8 mouse cellular contexts compared by ENCODE assay signal in genomic region chr7:12779782-12780150, GRCm38 (mm10). TPM values are rescaled to one million over a fixed set of nuclear protein-coding genes. Genes with fewer than 3 reads are reported as not detected.
DNase-seq lines count a peak whose midpoint lies in the region; ATAC-seq and TF ChIP-seq lines count a peak whose summit lies in the region.

No protein-coding gene starts in this region.

- no peak for TF ChIP-seq CTCF in layer of hippocampus, adult 2 months (conservative IDR thresholded peaks at IDR 0.05)
- TF ChIP-seq CTCF in midbrain, postnatal 0 days (IDR thresholded peaks at IDR 0.05), result no peak

- peaks cover 6% of the 10 kb centered on the region; the same call in 1 of the 2 replicates for H3K36me3 ChIP-seq in embryonic facial prominence, embryonic 14.5 days (ENCODE audit: control insufficient read depth, insufficient read depth, low read length)
- H3K36me3 ChIP-seq in intestine, embryonic 14.5 days (ENCODE audit: control insufficient read depth, insufficient read depth, low read length), result peaks cover 1% of the 10 kb centered on the region; the same call in 1 of the 2 replicates
- peaks cover 8% of the 10 kb centered on the region for H3K36me3 ChIP-seq in midbrain, postnatal 0 days (ENCODE audit: insufficient read depth, low read length)

- H3K9me3 ChIP-seq in embryonic facial prominence, embryonic 14.5 days (ENCODE audit: control insufficient read depth, low read length), result no peaks in the 10 kb centered on the region
- H3K9me3 ChIP-seq in intestine, embryonic 14.5 days (ENCODE audit: control insufficient read depth, low read length), result no peaks in the 10 kb centered on the region
- H3K9me3 ChIP-seq in midbrain, postnatal 0 days (ENCODE audit: low read length), result peaks cover 5% of the 10 kb centered on the region; the same call in 1 of the 2 replicates

- no peak overlapping the region for H3K27ac ChIP-seq in layer of hippocampus, adult 2 months
- H3K27ac ChIP-seq in embryonic facial prominence, embryonic 14.5 days (replicated peaks; ENCODE audit: low read depth, low read length), result no peak overlapping the region
- no peak overlapping the region for H3K27ac ChIP-seq in intestine, embryonic 14.5 days (ENCODE audit: low read depth)
- H3K27ac ChIP-seq in midbrain, postnatal 0 days (ENCODE audit: low read depth, low read length), result peak overlapping the region; percentile 88; the same call in 1 of the 2 replicates

- no peaks in the 10 kb centered on the region for H3K4me1 ChIP-seq in embryonic facial prominence, embryonic 14.5 days (ENCODE audit: control insufficient read depth, insufficient read depth, low read length)
- H3K4me1 ChIP-seq in intestine, embryonic 14.5 days (replicated peaks; ENCODE audit: control insufficient read depth, insufficient read depth, low read length), result peaks cover 4% of the 10 kb centered on the region; the same call in 1 of the 2 replicates
- peaks cover 5% of the 10 kb centered on the region for H3K4me1 ChIP-seq in midbrain, postnatal 0 days (ENCODE audit: insufficient read depth, low read length)

- peak overlapping the region; percentile 88 for H3K9ac ChIP-seq in embryonic facial prominence, embryonic 14.5 days (ENCODE audit: low read depth, low read length)
- peak overlapping the region; percentile 56 for H3K9ac ChIP-seq in intestine, embryonic 14.5 days (ENCODE audit: low read length)
- H3K9ac ChIP-seq in midbrain, postnatal 0 days (replicated peaks; ENCODE audit: low read length, poor library complexity, severe bottlenecking), result peak overlapping the region; percentile 88

- no peaks in the 10 kb centered on the region for H3K27me3 ChIP-seq in embryonic facial prominence, embryonic 14.5 days (replicated peaks; ENCODE audit: control insufficient read depth, insufficient read depth, low read length)
- H3K27me3 ChIP-seq in intestine, embryonic 14.5 days (replicated peaks; ENCODE audit: control insufficient read depth, insufficient read depth, low read length), result no peaks in the 10 kb centered on the region
- no peaks in the 10 kb centered on the region for H3K27me3 ChIP-seq in midbrain, postnatal 0 days (ENCODE audit: insufficient read depth, low read length)

- ATAC-seq in embryonic facial prominence, embryonic 14.5 days (ENCODE audit: low read depth), result no peak
- no peak for ATAC-seq in intestine, embryonic 14.5 days (replicated peaks; ENCODE audit: low FRiP score, low TSS enrichment, low read depth)
- no peak for ATAC-seq in midbrain, postnatal 0 days (ENCODE audit: low FRiP score)

- H3K4me3 ChIP-seq in layer of hippocampus, adult 2 months, result peak overlapping the region; percentile 79
- H3K4me3 ChIP-seq in embryonic facial prominence, embryonic 14.5 days (ENCODE audit: low read depth, low read length), result peak overlapping the region; percentile 77
- H3K4me3 ChIP-seq in intestine, embryonic 14.5 days (ENCODE audit: low read depth, low read length), result peak overlapping the region; percentile 51
- H3K4me3 ChIP-seq in midbrain, postnatal 0 days (ENCODE audit: low read depth, low read length), result peak overlapping the region; percentile 67

- H3K4me2 ChIP-seq in embryonic facial prominence, embryonic 14.5 days (ENCODE audit: low read depth, low read length), result peak overlapping the region; percentile 98
- H3K4me2 ChIP-seq in intestine, embryonic 14.5 days (ENCODE audit: low read length), result peak overlapping the region; percentile 90
- H3K4me2 ChIP-seq in midbrain, postnatal 0 days (ENCODE audit: low read depth, low read length, poor library complexity, severe bottlenecking), result peak overlapping the region; percentile 90

- no peak for DNase-seq in layer of hippocampus, adult 2 months (ENCODE audit: low spot score in 2 of 2)
- DNase-seq in layer of hippocampus, adult 9-10 months (ENCODE audit: low spot score), result no peak
- no peak for DNase-seq in embryonic facial prominence, embryonic 14.5 days (ENCODE audit: low spot score)
- no peak for DNase-seq in intestine, embryonic 14.5 days (ENCODE audit: low spot score)
- DNase-seq in midbrain, postnatal 0 days (ENCODE audit: low spot score), result no peak
- DNase-seq in c-Kit-positive CD71-positive TER-119-positive erythroid progenitor cells, embryonic 14.5 days (ENCODE audit: low spot score), result no peak
- DNase-seq in right cerebral cortex, postnatal 14 days, result no peak
- no peak for DNase-seq in adrenal gland, adult 18-20 months (ENCODE audit: low spot score in 2 of 2)

- WGBS in embryonic facial prominence, embryonic 14.5 days, result 21% methylated on average over 10 of the region's 10 CpGs
- WGBS in intestine, embryonic 14.5 days, result 20% methylated on average over 10 of the region's 10 CpGs
- WGBS in midbrain, postnatal 0 days, result 20% methylated on average over 10 of the region's 10 CpGs

RNA-seq across cellular contexts. Expression of gene Zscan18, which starts 23.7 kb away (rescaled TPM):
- 10 to 100 TPM; 24.8 to 25.0 TPM for total RNA-seq in layer of hippocampus, adult 2 months (2021)
- polyA plus RNA-seq in embryonic facial prominence, embryonic 14.5 days (2014; fragmentation: Nextera tagmentation; extraction: Ambion mirVana), result 10.1 and 11.3 TPM in 2 replicates
- 7.6 and 8.4 TPM in 2 replicates for polyA plus RNA-seq in intestine, embryonic 14.5 days (2014; fragmentation: Nextera tagmentation; extraction: Ambion mirVana)
- total RNA-seq in midbrain, postnatal 0 days (2014; rRNA removed), result 19.2 and 34.3 TPM in 2 replicates
- 25.5 and 27.0 TPM in 2 replicates for polyA plus RNA-seq in midbrain, postnatal 0 days (2015; fragmentation: Nextera tagmentation; extraction: Ambion mirVana)
- 1 to 10 TPM; 2.4 to 3.1 TPM for total RNA-seq in adrenal gland, adult 18-20 months (2021)

RNA-seq across cellular contexts. Expression of gene Zfp329, which starts 38.9 kb away (rescaled TPM):
- 10 to 100 TPM; 23.2 to 23.6 TPM for total RNA-seq in layer of hippocampus, adult 2 months (2021)
- polyA plus RNA-seq in embryonic facial prominence, embryonic 14.5 days (2014; fragmentation: Nextera tagmentation; extraction: Ambion mirVana), result 10.8 and 11.9 TPM in 2 replicates
- 15.1 and 16.2 TPM in 2 replicates for polyA plus RNA-seq in intestine, embryonic 14.5 days (2014; fragmentation: Nextera tagmentation; extraction: Ambion mirVana)
- 16.6 and 18.6 TPM in 2 replicates for total RNA-seq in midbrain, postnatal 0 days (2014; rRNA removed)
- polyA plus RNA-seq in midbrain, postnatal 0 days (2015; fragmentation: Nextera tagmentation; extraction: Ambion mirVana), result 16.1 and 22.3 TPM in 2 replicates
- 10 to 100 TPM in 1 of 2 experiments, 1 to 10 TPM in 1; 9.2 to 10.1 TPM for total RNA-seq in adrenal gland, adult 18-20 months (2021)

RNA-seq across cellular contexts. Expression of gene Vmn2r56, which starts 45.0 kb away (rescaled TPM):
- under 1 TPM in 1 of 2 experiments, not detected in 1; 0.15 TPM for total RNA-seq in layer of hippocampus, adult 2 months (2021)
- polyA plus RNA-seq in embryonic facial prominence, embryonic 14.5 days (2014; fragmentation: Nextera tagmentation; extraction: Ambion mirVana), result not detected in 2 replicates
- not detected in 2 replicates for polyA plus RNA-seq in intestine, embryonic 14.5 days (2014; fragmentation: Nextera tagmentation; extraction: Ambion mirVana)
- total RNA-seq in midbrain, postnatal 0 days (2014; rRNA removed), result not detected in 2 replicates
- 0.02 and 0.05 TPM in 2 replicates for polyA plus RNA-seq in midbrain, postnatal 0 days (2015; fragmentation: Nextera tagmentation; extraction: Ambion mirVana)
- not detected for total RNA-seq in adrenal gland, adult 18-20 months (2021)

RNA-seq across cellular contexts. Expression of gene Zfp110, which starts 54.8 kb away (rescaled TPM):
- 10 to 100 TPM; 14.5 to 15.8 TPM for total RNA-seq in layer of hippocampus, adult 2 months (2021)
- polyA plus RNA-seq in embryonic facial prominence, embryonic 14.5 days (2014; fragmentation: Nextera tagmentation; extraction: Ambion mirVana), result 34.2 and 38.0 TPM in 2 replicates
- 28.7 and 29.5 TPM in 2 replicates for polyA plus RNA-seq in intestine, embryonic 14.5 days (2014; fragmentation: Nextera tagmentation; extraction: Ambion mirVana)
- total RNA-seq in midbrain, postnatal 0 days (2014; rRNA removed), result 11.8 and 18.4 TPM in 2 replicates
- polyA plus RNA-seq in midbrain, postnatal 0 days (2015; fragmentation: Nextera tagmentation; extraction: Ambion mirVana), result 18.1 and 19.4 TPM in 2 replicates
- total RNA-seq in adrenal gland, adult 18-20 months (2021), result 10 to 100 TPM; 20.0 to 27.6 TPM
